ENCODE assay signal across 8 mouse cellular contexts in genomic region chr16:20516726-20517201, GRCm38 (mm10). TPM values are rescaled to one million over a fixed set of nuclear protein-coding genes. Genes with fewer than 3 reads are reported as not detected.
A peak's percentile ranks its signal among the peaks of the same experiment; 100 is the strongest.
DNase-seq lines count a peak whose midpoint lies in the region; ATAC-seq and TF ChIP-seq lines count a peak whose summit lies in the region.

Gene Dvl3 (plus strand): TSS chr16:20516982.

- H3K36me3 ChIP-seq in heart, embryonic 10.5 days = peaks cover 26% of the 10 kb centered on the region
- H3K36me3 ChIP-seq in kidney, embryonic 15.5 days = peaks cover 25% of the 10 kb centered on the region
- no peaks in the 10 kb centered on the region for H3K36me3 ChIP-seq in liver, adult 2 months (ENCODE audit: control insufficient read depth, insufficient read depth, low read length)

- peak within 1 kb of the TSS; percentile 87 for H3K9ac ChIP-seq in kidney, embryonic 15.5 days
- H3K9ac ChIP-seq in liver, adult 2 months (ENCODE audit: low read depth, low read length) = peak within 1 kb of the TSS; percentile 98

- H3K79me2 ChIP-seq in liver, adult 2 months (ENCODE audit: control insufficient read depth, insufficient read depth, low read length) = peaks cover 20% of the 10 kb centered on the region; the same call in 1 of the 2 replicates

- WGBS in heart, embryonic 10.5 days = under 1% methylated on average over 50 of the region's 55 CpGs
- under 1% methylated on average over 53 of the region's 55 CpGs for WGBS in kidney, embryonic 15.5 days
- under 1% methylated on average over 55 of the region's 55 CpGs for WGBS in liver, adult 2 months

- peak within 1 kb of the TSS; percentile 85 for H3K4me2 ChIP-seq in kidney, embryonic 15.5 days

- H3K27me3 ChIP-seq in heart, embryonic 10.5 days (ENCODE audit: insufficient read depth, poor library complexity, severe bottlenecking) = no peaks in the 10 kb centered on the region
- no peaks in the 10 kb centered on the region for H3K27me3 ChIP-seq in kidney, embryonic 15.5 days
- no peaks in the 10 kb centered on the region for H3K27me3 ChIP-seq in liver, adult 2 months (ENCODE audit: control insufficient read depth, insufficient read depth, low read length)

- H3K27ac ChIP-seq in heart, embryonic 10.5 days = peak within 1 kb of the TSS; percentile 96
- H3K27ac ChIP-seq in kidney, embryonic 15.5 days = peak within 1 kb of the TSS; percentile 90
- peak within 1 kb of the TSS; percentile 95 for H3K27ac ChIP-seq in liver, adult 2 months (replicated peaks; ENCODE audit: insufficient read depth, low read depth, low read length)

- ATAC-seq in erythroblast, adult 5-6 weeks (replicated peaks; ENCODE audit: low FRiP score, poor library complexity, severe bottlenecking) = peak; percentile 97
- ATAC-seq in kidney, embryonic 15.5 days (replicated peaks; ENCODE audit: low FRiP score) = peak; percentile 98
- ATAC-seq in monocyte, adult 5-6 weeks (replicated peaks; ENCODE audit: insufficient number of reproducible peaks, low FRiP score, low TSS enrichment, poor library complexity, severe bottlenecking) = peak; percentile 86

- H3K4me3 ChIP-seq in heart, embryonic 10.5 days = peak within 1 kb of the TSS; percentile 97
- H3K4me3 ChIP-seq in kidney, embryonic 15.5 days (replicated peaks) = peak within 1 kb of the TSS; percentile 68
- H3K4me3 ChIP-seq in liver, adult 2 months (ENCODE audit: insufficient read depth, low read depth, low read length) = peak within 1 kb of the TSS; percentile 99

- H3K9me3 ChIP-seq in heart, embryonic 10.5 days = no peaks in the 10 kb centered on the region
- H3K9me3 ChIP-seq in kidney, embryonic 15.5 days (replicated peaks) = no peaks in the 10 kb centered on the region

- peak; percentile 81 to 84 for DNase-seq in B cell, adult 2 months
- peak; percentile 96 for DNase-seq in brain, adult 2 months (ENCODE audit: low read depth, low spot score)
- DNase-seq in heart, embryonic 10.5 days (ENCODE audit: low spot score) = peak; percentile 95
- DNase-seq in liver, adult 2 months (ENCODE audit: extremely low read depth, low read depth, low spot score) = peak; percentile 72
- DNase-seq in spleen, postnatal 36 days (ENCODE audit: low spot score in 2 of 2) = peak; percentile 91 to 94

- peak; percentile 35; the same call in 1 of the 2 replicates for TF ChIP-seq CTCF in liver, adult 2 months (IDR thresholded peaks at IDR 0.05; ENCODE audit: low read depth, low read length)

- H3K4me1 ChIP-seq in heart, embryonic 10.5 days = peaks cover 27% of the 10 kb centered on the region
- peaks cover 13% of the 10 kb centered on the region for H3K4me1 ChIP-seq in kidney, embryonic 15.5 days
- H3K4me1 ChIP-seq in liver, adult 2 months (ENCODE audit: control insufficient read depth, insufficient read depth, low read length) = peaks cover 4% of the 10 kb centered on the region; the same call in 1 of the 2 replicates

- TF ChIP-seq POLR2A in liver, adult 2 months (IDR thresholded peaks at IDR 0.05; ENCODE audit: extremely low read depth, insufficient read depth, low read length) = peak; percentile 77

RNA-seq across cellular contexts. Expression of gene Dvl3, which starts in this region (rescaled TPM):
- total RNA-seq in erythroblast, adult 5-6 weeks (2015; ENCODE audit: low replicate concordance) = 3.8 and 10.0 TPM in 2 replicates
- 1.1 and 1.7 TPM in 2 replicates for total RNA-seq in erythroblast, adult 5-6 weeks (2017; ENCODE audit: low replicate concordance)
- 24.0 and 28.6 TPM in 2 replicates for polyA plus RNA-seq in heart, embryonic 10.5 days (2016; fragmentation: Nextera tagmentation; extraction: Ambion mirVana)
- 25.0 and 27.9 TPM in 2 replicates for polyA plus RNA-seq in kidney, embryonic 15.5 days (2015; fragmentation: Nextera tagmentation; extraction: Ambion mirVana)
- 2.5 and 5.8 TPM in 2 replicates for total RNA-seq in liver, adult 2 months (2014; rRNA removed)
- 11.6 and 15.0 TPM in 2 replicates for polyA plus RNA-seq in liver, adult 2 months (2012; rRNA removed)
- total RNA-seq in monocyte, adult 5-6 weeks (2017) = 2.7 to 8.4 TPM (median 5.5 TPM) in 3 replicates

Comparison
In these comparisons a context has a peak if more than half of its experiments do, and no peak if none do; other contexts are left out.
1. Peak in every context shown above with its lines: DNase-seq, ATAC-seq, H3K4me3 ChIP-seq and H3K27ac ChIP-seq.